In the genomic region with DNA sequence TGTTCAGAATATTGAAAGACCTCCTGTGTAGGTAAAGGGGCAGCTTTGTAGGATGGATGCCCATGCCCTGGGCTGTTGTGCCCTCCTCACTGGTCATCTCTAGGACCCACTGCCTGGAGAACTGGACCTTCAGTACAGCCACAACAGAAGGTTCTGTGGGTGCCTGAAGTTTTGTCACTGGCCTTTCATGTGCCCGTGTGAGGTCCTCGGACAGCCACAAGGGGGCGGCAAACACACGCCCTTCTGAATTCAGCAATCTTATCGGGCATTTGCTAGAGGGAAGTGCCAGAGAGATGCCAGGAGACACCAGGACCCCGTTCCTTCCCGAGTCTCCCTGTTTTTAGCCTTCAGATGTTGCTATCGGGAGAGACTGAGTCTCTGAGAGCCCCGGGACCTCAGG, we compare ENCODE assay signal across 9 mouse cellular contexts. TPM values are rescaled to one million over a fixed set of nuclear protein-coding genes. Genes with fewer than 3 reads are reported as not detected.
DNase-seq lines count a peak whose midpoint lies in the region; ATAC-seq and TF ChIP-seq lines count a peak whose summit lies in the region.
"Had no signal": no experiment of that assay in that cellular context is flagged by ENCODE, and none has a peak within 500 bp of the region (broad histone marks: within the 10 kb centered on the region; RNA-seq: fewer than 3 reads in every experiment).

No protein-coding gene starts in this region.

- H3K4me3 ChIP-seq in embryonic facial prominence, embryonic 10.5 days: no peak overlapping the region
- no peak overlapping the region for H3K4me3 ChIP-seq in heart, embryonic 15.5 days
- H3K4me3 ChIP-seq in lung, postnatal 0 days (ENCODE audit: low read depth, low read length): no peak overlapping the region

- H3K27me3 ChIP-seq in embryonic facial prominence, embryonic 10.5 days (replicated peaks; ENCODE audit: low read depth, poor library complexity, severe bottlenecking): no peaks in the 10 kb centered on the region
- 0 out of 2 replicates have a peak, but pooled peaks cover 4% of the 10 kb centered on the region for H3K27me3 ChIP-seq in heart, embryonic 15.5 days
- H3K27me3 ChIP-seq in lung, postnatal 0 days (replicated peaks; ENCODE audit: insufficient read depth, low read length): no peaks in the 10 kb centered on the region

- H3K9me3 ChIP-seq in embryonic facial prominence, embryonic 10.5 days: no peaks in the 10 kb centered on the region
- H3K9me3 ChIP-seq in heart, embryonic 15.5 days (replicated peaks): no peaks in the 10 kb centered on the region
- no peaks in the 10 kb centered on the region for H3K9me3 ChIP-seq in lung, postnatal 0 days (ENCODE audit: low read length)

- DNase-seq in CD8-positive naive resting alpha-beta T cell, adult 2 months (ENCODE audit: low read depth in 2 of 2, low spot score in 2 of 2): peak; percentile 52 to 77
- peak; percentile 91 for DNase-seq in adrenal gland, postnatal 14 days
- peak; percentile 82 for DNase-seq in embryonic facial prominence, embryonic 10.5 days (ENCODE audit: low spot score)
- peak; percentile 43 to 73 for DNase-seq in layer of hippocampus, adult 8-10 months (ENCODE audit: low spot score in 2 of 2)
- DNase-seq in lung, postnatal 0 days (ENCODE audit: low spot score): peak; percentile 81
- peak; percentile 59 for DNase-seq in retina, postnatal 7 days (ENCODE audit: low read depth, low spot score)
- peak; percentile 56 to 69 for DNase-seq in urinary bladder, adult 18-20 months (ENCODE audit: low spot score in 2 of 2)

- TF ChIP-seq EP300 in lung, postnatal 0 days (IDR thresholded peaks at IDR 0.05): no peak

- peak; percentile 94 for TF ChIP-seq CTCF in lung, postnatal 0 days (IDR thresholded peaks at IDR 0.05)

- H3K4me2 ChIP-seq in heart, embryonic 15.5 days: peak overlapping the region; percentile 46
- H3K4me2 ChIP-seq in lung, postnatal 0 days (replicated peaks; ENCODE audit: low read depth, low read length): no peak overlapping the region

- no peak for ATAC-seq in heart, embryonic 15.5 days (replicated peaks; ENCODE audit: insufficient number of reproducible peaks, insufficient read depth, low FRiP score, low read depth)
- peak; percentile 41; the same call in 1 of the 2 replicates for ATAC-seq in lung, postnatal 0 days

- no peak overlapping the region for H3K9ac ChIP-seq in heart, embryonic 15.5 days
- no peak overlapping the region for H3K9ac ChIP-seq in lung, postnatal 0 days (replicated peaks; ENCODE audit: low read depth)

- H3K36me3 ChIP-seq in embryonic facial prominence, embryonic 10.5 days (replicated peaks): no peaks in the 10 kb centered on the region
- H3K36me3 ChIP-seq in heart, embryonic 15.5 days: no peaks in the 10 kb centered on the region
- no peaks in the 10 kb centered on the region for H3K36me3 ChIP-seq in lung, postnatal 0 days (ENCODE audit: insufficient read depth, low read length)

- H3K4me1 ChIP-seq in embryonic facial prominence, embryonic 10.5 days: 0 out of 2 replicates have a peak, but pooled peaks cover 2% of the 10 kb centered on the region
- peaks cover 2% of the 10 kb centered on the region; the same call in 1 of the 2 replicates for H3K4me1 ChIP-seq in heart, embryonic 15.5 days (replicated peaks)
- H3K4me1 ChIP-seq in lung, postnatal 0 days (ENCODE audit: insufficient read depth, low read depth, low read length): no peaks in the 10 kb centered on the region

- 3% methylated on average over 9 of the region's 9 CpGs for WGBS in embryonic facial prominence, embryonic 10.5 days
- WGBS in heart, embryonic 15.5 days: 3% methylated on average over 9 of the region's 9 CpGs
- WGBS in lung, postnatal 0 days: 3% methylated on average over 9 of the region's 9 CpGs

- H3K27ac ChIP-seq in embryonic facial prominence, embryonic 10.5 days (replicated peaks): no peak overlapping the region
- no peak overlapping the region for H3K27ac ChIP-seq in heart, embryonic 15.5 days
- H3K27ac ChIP-seq in lung, postnatal 0 days (ENCODE audit: low read length): no peak overlapping the region
- H3K27ac ChIP-seq: macrophage had no signal

RNA-seq across cellular contexts. Expression of a gene that starts 32.9 kb away (rescaled TPM):
- total RNA-seq in adrenal gland, postnatal 14 days (2021): 57.9 and 71.2 TPM in 2 replicates
- 0.41 and 0.46 TPM in 2 replicates for polyA plus RNA-seq in embryonic facial prominence, embryonic 10.5 days (2016; fragmentation: Nextera tagmentation; extraction: Ambion mirVana)
- polyA plus RNA-seq in heart, embryonic 15.5 days (2015; fragmentation: Nextera tagmentation; extraction: Ambion mirVana): 10.0 and 10.7 TPM in 2 replicates
- 10 to 100 TPM; 31.7 to 53.2 (median 43.4) TPM for total RNA-seq in layer of hippocampus, adult 8-10 months (2022)
- polyA plus RNA-seq in lung, postnatal 0 days (2015; fragmentation: Nextera tagmentation; extraction: Ambion mirVana): 29.4 and 35.7 TPM in 2 replicates

RNA-seq across cellular contexts. Expression of a gene that starts 45.6 kb away (rescaled TPM):
- 44.4 and 56.2 TPM in 2 replicates for total RNA-seq in adrenal gland, postnatal 14 days (2021)
- polyA plus RNA-seq in embryonic facial prominence, embryonic 10.5 days (2016; fragmentation: Nextera tagmentation; extraction: Ambion mirVana): 2.4 and 4.3 TPM in 2 replicates
- polyA plus RNA-seq in heart, embryonic 15.5 days (2015; fragmentation: Nextera tagmentation; extraction: Ambion mirVana): 10.0 and 12.1 TPM in 2 replicates
- 10 to 100 TPM; 25.6 to 39.3 (median 29.1) TPM for total RNA-seq in layer of hippocampus, adult 8-10 months (2022)
- polyA plus RNA-seq in lung, postnatal 0 days (2015; fragmentation: Nextera tagmentation; extraction: Ambion mirVana): 22.7 and 25.1 TPM in 2 replicates

RNA-seq across cellular contexts. Expression of a gene that starts 52.9 kb away (rescaled TPM):
- total RNA-seq in adrenal gland, postnatal 14 days (2021): 1.3 and 1.6 TPM in 2 replicates
- polyA plus RNA-seq in embryonic facial prominence, embryonic 10.5 days (2016; fragmentation: Nextera tagmentation; extraction: Ambion mirVana): 0.11 and 0.39 TPM in 2 replicates
- polyA plus RNA-seq in heart, embryonic 15.5 days (2015; fragmentation: Nextera tagmentation; extraction: Ambion mirVana): 1.0 and 1.5 TPM in 2 replicates
- total RNA-seq in layer of hippocampus, adult 8-10 months (2022): 1 to 10 TPM; 6.6 to 8.4 (median 7.8) TPM
- 1.1 and 2.1 TPM in 2 replicates for polyA plus RNA-seq in lung, postnatal 0 days (2015; fragmentation: Nextera tagmentation; extraction: Ambion mirVana)
